Mouse (Mus musculus) kidney, adult 2 months (tissue): ENCODE measurements around the gene Hspa1a. TPM values are rescaled to one million over a fixed set of nuclear protein-coding genes. Genes with fewer than 3 reads are reported as not detected.
"Not testable (repeated sequence)": the region's sequence is repeated elsewhere in the genome, so short reads cannot be mapped to it uniquely, and the experiment has no call there.

Source experiments
- DNase-seq: peaks from one replicate; pipeline ENCODE4 v3.0.0; 2021
- H3K27ac ChIP-seq: fragments of 200-500 bp; 2 replicates; pipeline ENCODE4 v1.5.1; 2012; ENCODE audit warnings: low read depth, low read length, control low read depth, inconsistent platforms; ENCODE audit not compliant: insufficient read depth
- H3K27me3 ChIP-seq: fragments of 200-500 bp; replicated peaks from 2 replicates; pipeline ENCODE4 v1.6.1; 2012; ENCODE audit warnings: mild to moderate bottlenecking, moderate library complexity, low read length, inconsistent platforms; ENCODE audit not compliant: control insufficient read depth, insufficient read depth
- H3K36me3 ChIP-seq: fragments of 200-500 bp; 2 replicates; pipeline ENCODE4 v1.6.1; 2012; ENCODE audit warnings: mild to moderate bottlenecking, moderate library complexity, low read length, inconsistent platforms; ENCODE audit not compliant: control insufficient read depth, insufficient read depth
- H3K4me1 ChIP-seq: fragments of 200-500 bp; 2 replicates; pipeline ENCODE4 v1.6.1; 2011; ENCODE audit warnings: low read length; ENCODE audit not compliant: control insufficient read depth, insufficient read depth
- H3K4me3 ChIP-seq: fragments of 200-500 bp; 2 replicates; pipeline ENCODE4 v1.5.1; 2011; ENCODE audit warnings: mild to moderate bottlenecking, low read depth, low read length, control low read depth; ENCODE audit not compliant: insufficient read depth
- CTCF ChIP-seq: fragments of 200-500 bp; conservative IDR thresholded peaks from 2 replicates; pipeline ENCODE4 v1.5.1; 2011; ENCODE audit warnings: low read depth, mild to moderate bottlenecking, control low read depth, low read length, moderate library complexity, mixed read lengths; ENCODE audit not compliant: insufficient read depth, insufficient read length
- POLR2A ChIP-seq: fragments of 200-500 bp; IDR thresholded peaks from one replicate; pipeline ENCODE4 v1.6.1; 2011; ENCODE audit warnings: low read depth, low read length, control low read depth
- WGBS: fragments of 180-500 bp; shearing (Covaris S2); methylation state at CpG from one replicate; pipeline ENCODE4 v1.1.7; 2018; 5-methylcytosine and 5-hydroxymethylcytosine counted together
- polyA plus RNA-seq: library from polyadenylated mRNA; depleted of rRNA; stranded (reverse); fragments of >200 nt; gene quantifications from 2 replicates; pipeline ENCODE4 v1.2.3, GENCODE M21; 2012

The Hspa1a gene
- polyA plus RNA-seq, 1 experiment, result 23.4 TPM

DNA sequence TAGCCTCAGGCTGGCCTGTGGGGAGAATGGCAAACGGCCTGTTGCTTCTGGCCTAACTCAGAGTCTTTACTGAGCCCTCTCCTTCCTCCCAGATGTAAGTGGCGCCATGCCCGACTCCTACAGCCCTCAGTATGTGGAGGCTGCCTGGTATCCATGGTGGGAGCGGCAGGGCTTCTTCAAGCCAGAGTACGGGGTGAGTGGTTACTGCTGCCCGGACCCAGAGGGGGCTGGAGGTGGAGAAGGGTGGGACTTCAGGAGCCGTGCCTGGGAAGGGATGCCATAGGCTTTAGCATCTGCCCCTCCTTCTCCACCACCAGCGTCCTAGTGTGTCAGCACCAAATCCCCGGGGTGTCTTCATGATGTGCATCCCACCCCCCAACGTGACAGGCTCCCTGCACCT lies 33.2 kb upstream of the Hspa1a start:
- WGBS, result 96% methylated on average over 10 of the region's 10 CpGs
- H3K27me3 ChIP-seq, result no peaks in the 10 kb centered on the region
- TF ChIP-seq CTCF (no peak), POLR2A (no peak)
- H3K4me3 ChIP-seq, result no peak overlapping the region
- H3K27ac ChIP-seq, result no peak overlapping the region
- no peaks in the 10 kb centered on the region for H3K36me3 ChIP-seq
- no peaks in the 10 kb centered on the region for H3K4me1 ChIP-seq
- no peak for DNase-seq

DNA sequence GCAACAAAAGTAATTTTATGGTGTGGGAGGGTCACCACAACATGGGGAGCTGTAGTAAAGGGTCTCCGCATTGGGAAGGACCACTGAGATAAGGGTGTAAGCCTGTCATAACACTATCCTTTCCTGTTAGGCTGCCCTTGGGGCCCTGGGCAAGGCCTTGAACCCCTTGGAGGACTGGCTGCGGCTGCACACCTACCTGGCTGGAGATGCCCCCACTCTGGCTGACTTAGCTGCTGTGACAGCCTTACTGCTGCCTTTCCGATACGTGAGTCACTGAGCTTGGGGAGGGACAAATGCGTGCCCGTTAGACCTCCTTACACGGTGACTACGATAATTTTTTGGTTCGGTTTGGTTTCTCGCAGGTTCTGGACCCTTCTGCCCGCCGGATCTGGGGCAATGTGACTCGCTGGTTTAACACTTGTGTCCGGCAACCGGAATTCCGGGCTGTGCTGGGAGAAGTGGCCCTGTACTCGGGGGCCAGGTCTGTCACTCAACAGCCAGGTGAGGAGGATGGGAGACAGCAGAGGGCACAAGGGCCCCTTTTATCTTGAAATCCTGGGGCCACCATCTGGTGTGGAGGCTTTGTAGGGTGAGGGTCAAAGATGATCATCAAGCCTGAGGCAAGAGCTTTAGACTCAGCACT lies 32.2 kb upstream of the Hspa1a start:
- Histone ChIP-seq H3K27me3 (no peaks in the 10 kb centered on the region), H3K4me1 (no peaks in the 10 kb centered on the region), H3K36me3 (no peaks in the 10 kb centered on the region), H3K27ac (no peak overlapping the region), H3K4me3 (no peak overlapping the region)
- no peak for DNase-seq
- WGBS, result 96% methylated on average over 17 of the region's 17 CpGs
- no peak for TF ChIP-seq CTCF
- no peak for TF ChIP-seq POLR2A

DNA sequence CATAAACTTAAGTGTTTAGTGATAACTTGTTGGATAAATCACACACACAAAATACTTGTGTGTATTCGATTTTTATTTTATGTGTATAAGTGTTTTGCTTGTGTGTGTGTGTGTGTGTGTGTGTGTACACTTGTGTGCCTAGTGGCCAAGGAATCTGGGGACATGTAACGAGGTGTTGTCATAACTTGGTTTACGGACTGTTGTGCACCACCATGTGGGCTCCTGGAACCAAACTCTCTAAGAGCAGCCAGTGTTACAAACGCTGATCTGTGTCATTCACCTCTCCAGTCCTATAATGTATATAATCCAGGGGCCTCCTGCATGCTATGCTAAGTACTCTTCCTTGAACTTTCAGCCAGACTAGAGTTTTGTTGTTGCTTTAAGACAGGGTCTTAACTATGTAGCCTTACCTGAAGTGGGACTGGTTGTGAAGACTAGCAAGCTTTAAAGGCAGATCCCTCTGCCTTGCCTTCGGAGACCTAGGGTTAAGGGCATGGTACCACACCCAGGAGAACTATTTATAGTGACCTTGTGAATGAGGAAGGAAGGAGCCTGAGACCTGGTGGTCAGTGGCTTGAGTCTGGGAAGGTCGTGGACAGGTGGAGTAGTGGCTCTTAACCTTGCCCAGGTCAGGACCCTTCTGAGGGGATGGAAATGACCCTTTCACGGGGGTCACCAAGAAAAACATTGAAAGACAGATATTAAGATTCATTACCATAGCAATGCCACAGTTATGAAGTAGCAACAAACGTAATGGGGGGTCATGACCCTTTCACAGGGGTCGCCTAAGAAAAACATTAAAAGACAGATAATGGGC lies 31.3 kb upstream of the Hspa1a start:
- no peak for DNase-seq
- H3K36me3 ChIP-seq, result no peaks in the 10 kb centered on the region
- 60% methylated on average over 9 of the region's 9 CpGs for WGBS
- H3K4me1 ChIP-seq, result no peaks in the 10 kb centered on the region
- H3K27ac ChIP-seq, result no peak overlapping the region
- H3K27me3 ChIP-seq, result no peaks in the 10 kb centered on the region
- H3K4me3 ChIP-seq, result no peak overlapping the region
- no peak for TF ChIP-seq POLR2A
- TF ChIP-seq CTCF, result no peak

DNA sequence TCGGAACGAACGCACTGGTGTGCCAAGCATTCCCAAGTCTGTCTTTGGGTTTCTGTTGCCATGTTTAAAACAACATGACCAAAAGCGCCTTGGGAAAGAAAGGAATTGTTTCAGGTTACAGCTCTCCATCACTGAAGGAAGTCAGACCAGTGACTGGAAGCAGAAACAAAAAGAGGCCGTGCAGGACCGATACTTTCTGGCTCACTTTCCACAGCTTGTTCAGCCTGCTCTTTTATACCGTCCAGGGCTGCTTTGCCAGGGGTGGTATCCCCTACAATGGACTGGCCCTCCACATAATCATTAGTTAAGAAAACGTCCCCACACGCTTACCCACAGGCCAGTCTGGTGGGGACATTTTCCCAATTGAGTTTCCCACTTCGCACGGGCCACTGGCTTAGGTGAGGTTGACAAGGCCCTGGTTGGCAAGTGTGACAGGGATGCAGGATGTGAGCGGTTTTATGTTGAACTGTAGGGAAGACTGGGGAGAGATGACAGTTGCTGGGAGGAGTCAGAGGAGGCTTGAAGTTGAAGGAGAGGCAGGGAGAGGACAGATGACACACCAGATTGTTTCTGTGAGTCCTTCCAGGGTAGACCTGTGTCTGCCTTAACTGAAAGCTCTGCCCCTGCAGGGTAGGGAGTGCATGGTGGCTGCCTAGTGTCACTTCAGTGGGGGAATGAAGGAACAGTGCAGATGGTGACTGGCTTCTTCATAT lies 30.4 kb upstream of the Hspa1a start:
- 20% methylated on average over 12 of the region's 12 CpGs for WGBS
- peak overlapping the region; percentile 79 for H3K4me3 ChIP-seq
- TF ChIP-seq CTCF (no peak), POLR2A (no peak)
- H3K27me3 ChIP-seq, result no peaks in the 10 kb centered on the region
- no peak for DNase-seq
- no peak overlapping the region for H3K27ac ChIP-seq
- H3K4me1 ChIP-seq, result no peaks in the 10 kb centered on the region
- no peaks in the 10 kb centered on the region for H3K36me3 ChIP-seq

DNA sequence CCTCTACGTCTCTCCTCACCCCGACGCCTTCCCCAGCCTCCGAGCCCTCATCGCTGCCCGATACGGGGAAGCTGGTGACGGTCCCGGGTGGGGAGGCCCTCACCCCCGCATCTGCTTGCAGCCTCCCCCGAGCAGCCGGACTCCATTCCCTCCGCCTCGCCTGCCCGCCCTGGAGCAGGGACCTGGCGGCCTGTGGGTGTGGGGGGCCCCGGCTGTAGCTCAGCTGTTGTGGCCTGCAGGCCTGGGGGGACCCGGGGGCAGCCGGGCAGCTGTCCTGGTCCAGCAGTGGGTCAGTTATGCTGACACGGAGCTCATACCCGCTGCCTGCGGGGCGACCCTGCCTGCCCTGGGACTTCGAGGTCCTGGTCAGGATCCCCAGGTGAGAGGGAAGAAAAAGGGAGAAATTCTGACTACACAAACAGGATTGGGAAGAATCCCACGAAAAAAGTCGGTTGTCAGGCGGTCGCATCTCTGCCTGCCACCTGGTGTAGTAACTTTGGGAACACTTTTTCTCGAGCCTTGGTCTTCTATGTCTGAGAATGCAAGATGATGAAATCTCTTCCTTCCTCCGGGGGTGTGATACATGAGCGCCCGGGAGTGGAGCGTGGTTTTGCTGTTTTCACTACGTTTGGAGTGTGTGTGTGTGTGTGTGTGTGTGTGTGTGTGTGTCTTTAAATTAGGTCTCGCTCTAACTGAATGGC lies 29.6 kb upstream of the Hspa1a start:
- H3K36me3 ChIP-seq, result no peaks in the 10 kb centered on the region
- under 1% methylated on average over 35 of the region's 35 CpGs for WGBS
- H3K27ac ChIP-seq, result peak overlapping the region; percentile 6
- H3K4me1 ChIP-seq, result no peaks in the 10 kb centered on the region
- H3K27me3 ChIP-seq, result no peaks in the 10 kb centered on the region
- peak overlapping the region; percentile 79 for H3K4me3 ChIP-seq
- TF ChIP-seq CTCF (no peak), POLR2A (no peak)
- DNase-seq, result peak; percentile 30

DNA sequence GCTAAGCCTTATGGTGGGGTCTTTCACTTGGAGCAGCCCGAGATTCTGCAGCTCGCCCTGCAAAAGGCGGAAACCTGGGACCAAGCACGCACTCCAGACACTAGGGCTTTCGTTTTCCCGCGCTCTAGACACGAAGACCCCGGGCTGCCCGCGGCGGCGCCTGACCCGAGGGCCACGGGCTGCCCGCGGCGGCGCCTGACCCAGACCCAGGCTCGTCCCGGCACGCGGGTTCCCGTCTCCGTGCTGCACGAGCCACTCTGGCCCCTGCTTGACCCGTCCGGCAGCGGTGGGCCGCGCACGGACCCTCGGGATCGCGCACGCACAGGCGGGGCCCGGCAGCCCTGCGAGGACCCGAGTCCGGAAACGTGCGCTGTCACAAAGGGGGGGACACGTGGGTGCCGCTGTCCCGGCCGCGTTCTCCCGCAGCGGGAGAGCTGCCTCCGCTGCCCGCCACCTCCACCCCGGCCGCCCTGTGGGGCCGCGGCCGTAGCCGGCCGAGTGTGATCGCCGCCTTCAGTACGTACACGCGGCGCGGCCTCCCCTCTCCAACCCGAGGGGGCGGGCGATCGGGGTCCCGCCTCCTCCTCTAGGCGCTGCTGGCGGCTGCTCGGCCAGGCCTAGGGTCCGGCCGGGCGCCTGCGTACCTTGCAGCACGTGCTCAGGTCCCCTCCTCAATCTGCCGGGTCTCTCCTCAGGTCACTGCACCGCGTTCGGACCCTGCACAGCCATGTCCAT lies 28.9 kb upstream of the Hspa1a start, which contains the start of gene Vars:
TSS of gene Vars (plus strand) at position 271 of the 735 bp plus-strand sequence.
- peak; percentile 91 for DNase-seq
- H3K27me3 ChIP-seq, result no peaks in the 10 kb centered on the region
- TF ChIP-seq POLR2A, result no peak
- TF ChIP-seq CTCF, result no peak
- no peaks in the 10 kb centered on the region for H3K36me3 ChIP-seq
- WGBS, result under 1% methylated on average over 82 of the region's 83 CpGs
- H3K4me3 ChIP-seq, result peak within 1 kb of the TSS; percentile 79
- H3K4me1 ChIP-seq, result no peaks in the 10 kb centered on the region
- H3K27ac ChIP-seq, result peak within 1 kb of the TSS; percentile 98

DNA sequence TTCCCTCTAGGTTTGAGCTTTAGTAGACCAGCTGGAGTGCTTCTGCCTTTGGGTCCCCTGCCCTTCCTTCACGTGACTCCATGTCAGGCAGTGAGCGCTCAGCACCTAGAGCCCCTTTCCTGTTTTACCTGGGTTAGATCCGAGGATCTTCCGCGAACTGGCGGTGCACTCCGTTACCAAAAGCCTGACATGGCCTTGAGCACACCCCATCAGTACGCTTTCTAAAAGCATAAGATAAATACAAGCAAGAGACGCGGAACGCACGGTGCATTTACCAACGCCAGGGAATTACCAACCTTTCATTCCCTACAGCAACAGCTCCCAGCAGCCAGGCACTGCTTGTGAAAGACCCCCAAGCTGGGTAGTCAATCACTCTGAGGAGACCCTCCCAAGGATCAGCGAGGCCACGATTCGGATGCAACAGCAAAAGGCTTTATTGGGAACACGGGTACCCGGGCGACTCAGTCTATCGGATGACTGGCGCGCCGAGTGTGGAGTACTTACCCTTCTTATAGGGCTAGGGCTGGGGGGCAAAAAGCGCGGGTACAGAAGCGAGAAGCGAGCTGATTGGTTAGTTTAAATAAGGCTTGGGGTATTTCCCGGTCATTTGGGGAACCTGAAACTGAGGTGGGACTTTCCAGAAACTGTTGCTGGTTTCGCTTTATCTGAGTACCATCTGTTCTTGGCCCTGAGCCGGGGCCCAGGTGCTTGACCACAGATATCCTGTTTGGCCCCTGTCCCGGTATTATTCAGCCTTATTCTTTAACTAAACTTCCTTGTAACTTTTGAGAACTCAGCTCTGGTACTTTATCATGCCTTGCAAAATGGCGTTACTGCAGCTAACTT lies 28.1 kb upstream of the Hspa1a start:
- 10% methylated on average over 30 of the region's 32 CpGs for WGBS
- DNase-seq, H3K4me1 ChIP-seq, H3K27me3 ChIP-seq, H3K36me3 ChIP-seq: not testable (repeated sequence)
- Histone ChIP-seq H3K4me3 (peak overlapping the region; percentile 79), H3K27ac (peak overlapping the region; percentile 98)
